Mouse (Mus musculus) naive thymus-derived CD4-positive, alpha-beta T cell, adult 2 months (primary cell): ENCODE measurements around the gene Moxd1.
"Not testable (repeated sequence)": the region's sequence is repeated elsewhere in the genome, so short reads cannot be mapped to it uniquely, and the experiment has no call there.

Experiments used
- DNase-seq: peaks from one replicate; pipeline ENCODE4 v3.0.0-alpha.2; 2011; ENCODE audit warnings: low read depth

Moxd1 gene

GRCm38 (mm10) chr10:24271077-24271637 lies 47.8 kb downstream of the Moxd1 start:
- no peak for DNase-seq

- DNase-seq: no peak
Measured at GRCm38 (mm10) chr10:24276211-24276610, 52.9 kb downstream of the Moxd1 start.

GRCm38 (mm10) chr10:24282650-24283049 lies 59.3 kb downstream of the Moxd1 start:
- no peak for DNase-seq

GRCm38 (mm10) chr10:24291611-24292010 lies 68.3 kb downstream of the Moxd1 start:
- DNase-seq: peak; percentile 34

- peak; percentile 63 for DNase-seq
Measured at GRCm38 (mm10) chr10:24292671-24293070, 69.4 kb downstream of the Moxd1 start.

- DNase-seq: no peak
Measured at GRCm38 (mm10) chr10:24296608-24297007, 73.3 kb downstream of the Moxd1 start.

- DNase-seq: peak; percentile 64
Measured at GRCm38 (mm10) chr10:24297792-24298191, 74.5 kb downstream of the Moxd1 start.

- peak; percentile 73 for DNase-seq
Measured at GRCm38 (mm10) chr10:24298260-24299244, 75.2 kb downstream of the Moxd1 start.

- peak; percentile 86 for DNase-seq
Measured at GRCm38 (mm10) chr10:24312191-24312611, 88.9 kb downstream of the Moxd1 start.

- DNase-seq: no peak
Measured at GRCm38 (mm10) chr10:24317126-24317836, 94.0 kb downstream of the Moxd1 start.

GRCm38 (mm10) chr10:24320326-24320725 lies 97.0 kb downstream of the Moxd1 start:
- no peak for DNase-seq

- DNase-seq: no peak
Measured at GRCm38 (mm10) chr10:24323066-24323465, 99.7 kb downstream of the Moxd1 start.

GRCm38 (mm10) chr10:24327265-24327664 lies 103.9 kb downstream of the Moxd1 start:
- not testable (repeated sequence) for DNase-seq

- no peak for DNase-seq
Measured at GRCm38 (mm10) chr10:24332799-24333198, 109.5 kb downstream of the Moxd1 start.

- DNase-seq: no peak
Measured at GRCm38 (mm10) chr10:24339593-24340143, 116.4 kb downstream of the Moxd1 start.

GRCm38 (mm10) chr10:24340551-24341213 lies 117.4 kb downstream of the Moxd1 start:
- no peak for DNase-seq

- no peak for DNase-seq
Measured at GRCm38 (mm10) chr10:24341214-24341589, 117.9 kb downstream of the Moxd1 start.

- no peak for DNase-seq
Measured at GRCm38 (mm10) chr10:24343068-24343467, 119.8 kb downstream of the Moxd1 start.
